ENCODE assay signal across 12 mouse cellular contexts in the genomic region with DNA sequence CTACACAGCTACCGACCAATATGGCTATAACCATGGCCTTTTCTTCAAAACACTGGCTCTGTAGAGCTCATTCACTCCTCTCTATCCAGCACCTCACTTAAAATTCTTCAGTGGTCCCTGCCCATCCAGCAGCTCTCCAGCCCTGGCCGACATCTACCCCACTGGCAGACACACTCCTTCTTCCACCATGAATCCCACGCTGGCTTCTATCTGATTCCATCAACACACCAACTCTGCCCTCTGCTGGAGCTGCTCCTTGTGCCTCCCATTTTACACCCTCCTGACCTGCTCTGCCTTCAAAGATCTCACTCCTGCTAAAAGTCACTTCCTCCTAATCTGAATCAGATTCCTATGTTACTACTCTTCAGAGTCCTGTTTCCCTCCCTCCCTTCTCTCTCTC. TPM values are rescaled to one million over a fixed set of nuclear protein-coding genes. Genes with fewer than 3 reads are reported as not detected.
DNase-seq lines count a peak whose midpoint lies in the region; ATAC-seq and TF ChIP-seq lines count a peak whose summit lies in the region.
"Had no signal": no experiment of that assay in that cellular context is flagged by ENCODE, and none has a peak within 500 bp of the region (broad histone marks: within the 10 kb centered on the region; RNA-seq: fewer than 3 reads in every experiment).

No protein-coding gene starts in this region.

- TF ChIP-seq POLR2A in cerebellum, adult 2 months (IDR thresholded peaks at IDR 0.05; ENCODE audit: borderline replicate concordance, insufficient read depth, low read length): no peak
- no peak for TF ChIP-seq POLR2A in liver, adult 2 months (IDR thresholded peaks at IDR 0.05; ENCODE audit: extremely low read depth, insufficient read depth, low read length)

- no peak for TF ChIP-seq EP300 in heart, postnatal 0 days (IDR thresholded peaks at IDR 0.05; ENCODE audit: low read depth)

- H3K9me3 ChIP-seq in heart, postnatal 0 days (replicated peaks; ENCODE audit: control insufficient read depth, low read length): no peaks in the 10 kb centered on the region
- H3K9me3 ChIP-seq: forebrain, embryonic 15.5 days; midbrain, embryonic 10.5 days had no signal

- peak; percentile 63 for TF ChIP-seq CTCF in cerebellum, adult 2 months (IDR thresholded peaks at IDR 0.05; ENCODE audit: borderline replicate concordance, insufficient read depth, low read depth, low read length)
- peak; percentile 20 for TF ChIP-seq CTCF in heart, postnatal 0 days (IDR thresholded peaks at IDR 0.05; ENCODE audit: low read depth)
- peak; percentile 28 for TF ChIP-seq CTCF in liver, adult 2 months (IDR thresholded peaks at IDR 0.05; ENCODE audit: low read depth, low read length)

- DNase-seq in cerebellum, adult 2 months: peak in 1 of 2 experiments; percentile 40
- DNase-seq in cerebellum, adult 11-12 months: no peak
- DNase-seq in heart, postnatal 0 days (ENCODE audit: low spot score): no peak
- no peak for DNase-seq in heart, adult 18-20 months
- DNase-seq in liver, adult 2 months (ENCODE audit: extremely low read depth, low read depth, low spot score): no peak
- DNase-seq in liver: no peak
- DNase-seq in adipocyte (ENCODE audit: low spot score): peak; percentile 21
- DNase-seq in thymus, postnatal 4 days: no peak
- DNase-seq: lung, embryonic 14.5 days; thymus, postnatal 14 days had no signal

- no peaks in the 10 kb centered on the region for H3K27me3 ChIP-seq in cerebellum, adult 2 months (ENCODE audit: control insufficient read depth, insufficient read depth, low read length)
- no peaks in the 10 kb centered on the region for H3K27me3 ChIP-seq in heart, postnatal 0 days (ENCODE audit: control insufficient read depth, insufficient read depth, low read length)
- H3K27me3 ChIP-seq in liver, adult 2 months (ENCODE audit: control insufficient read depth, insufficient read depth, low read length): no peaks in the 10 kb centered on the region
- H3K27me3 ChIP-seq: forebrain, embryonic 15.5 days had no signal

- H3K36me3 ChIP-seq in heart, postnatal 0 days (replicated peaks; ENCODE audit: control insufficient read depth, insufficient read depth, low read length): peaks cover 78% of the 10 kb centered on the region
- peaks cover 83% of the 10 kb centered on the region for H3K36me3 ChIP-seq in liver, adult 2 months (ENCODE audit: control insufficient read depth, insufficient read depth, low read length)

- H3K4me3 ChIP-seq in cerebellum, adult 2 months (replicated peaks; ENCODE audit: insufficient read depth, low read depth, low read length): no peak overlapping the region
- H3K4me3 ChIP-seq in heart, postnatal 0 days (ENCODE audit: low read depth, low read length): no peak overlapping the region
- no peak overlapping the region for H3K4me3 ChIP-seq in liver, adult 2 months (ENCODE audit: insufficient read depth, low read depth, low read length)
- H3K4me3 ChIP-seq: forebrain, embryonic 15.5 days; midbrain, embryonic 10.5 days had no signal

- no peak overlapping the region for H3K9ac ChIP-seq in heart, postnatal 0 days (replicated peaks; ENCODE audit: low read depth, low read length)
- no peak overlapping the region for H3K9ac ChIP-seq in liver, adult 2 months (ENCODE audit: low read depth, low read length)
- H3K9ac ChIP-seq: forebrain, embryonic 15.5 days; lung, embryonic 14.5 days had no signal

- no peak for ATAC-seq in heart, postnatal 0 days (ENCODE audit: insufficient read depth, low read depth)
- ATAC-seq: forebrain, embryonic 15.5 days had no signal

- H3K27ac ChIP-seq in cerebellum, adult 2 months (ENCODE audit: insufficient read depth, low read length): no peak overlapping the region
- H3K27ac ChIP-seq in heart, postnatal 0 days (ENCODE audit: low read depth): no peak overlapping the region
- H3K27ac ChIP-seq in liver, adult 2 months (replicated peaks; ENCODE audit: insufficient read depth, low read depth, low read length): no peak overlapping the region
- H3K27ac ChIP-seq: forebrain, embryonic 15.5 days; midbrain, embryonic 10.5 days had no signal

- 34% methylated on average over 3 of the region's 3 CpGs for WGBS in cerebellum, adult 2 months
- WGBS in heart, postnatal 0 days: 52% methylated on average over 3 of the region's 3 CpGs
- WGBS in liver, adult 2 months: 94% methylated on average over 3 of the region's 3 CpGs

- H3K4me1 ChIP-seq in cerebellum, adult 2 months (ENCODE audit: control insufficient read depth, insufficient read depth, low read length): no peaks in the 10 kb centered on the region
- H3K4me1 ChIP-seq in heart, postnatal 0 days (ENCODE audit: control insufficient read depth, insufficient read depth): no peaks in the 10 kb centered on the region
- H3K4me1 ChIP-seq in liver, adult 2 months (ENCODE audit: control insufficient read depth, insufficient read depth, low read length): no peaks in the 10 kb centered on the region
- H3K4me1 ChIP-seq: forebrain, embryonic 15.5 days; midbrain, embryonic 10.5 days had no signal

- peaks cover 3% of the 10 kb centered on the region; the same call in 1 of the 2 replicates for H3K79me2 ChIP-seq in liver, adult 2 months (ENCODE audit: control insufficient read depth, insufficient read depth, low read length)

- H3K4me2 ChIP-seq in heart, postnatal 0 days (ENCODE audit: low read depth, low read length): no peak overlapping the region
- H3K4me2 ChIP-seq: forebrain, embryonic 15.5 days; lung, embryonic 14.5 days had no signal

RNA-seq across cellular contexts. Expression of a gene that starts 28.8 kb away (rescaled TPM):
- 139 and 144 TPM in 2 replicates for polyA plus RNA-seq in cerebellum, adult 2 months (2012; rRNA removed)
- total RNA-seq in heart, postnatal 0 days (2014; rRNA removed; ENCODE audit: low replicate concordance): 143 and 148 TPM in 2 replicates
- polyA plus RNA-seq in heart, postnatal 0 days (2015; fragmentation: Nextera tagmentation; extraction: Ambion mirVana): 52.8 and 57.0 TPM in 2 replicates
- total RNA-seq in heart, adult 18-20 months (2021): 100 to 1,000 TPM; 130 to 155 TPM
- total RNA-seq in liver, adult 2 months (2014; rRNA removed): 239 and 281 TPM in 2 replicates
- polyA plus RNA-seq in liver, adult 2 months (2012; rRNA removed): 263 and 284 TPM in 2 replicates

RNA-seq across cellular contexts. Expression of a gene that starts 53.0 kb away (rescaled TPM):
- polyA plus RNA-seq in cerebellum, adult 2 months (2012; rRNA removed): 31.3 and 32.5 TPM in 2 replicates
- total RNA-seq in heart, postnatal 0 days (2014; rRNA removed; ENCODE audit: low replicate concordance): 26.0 and 38.9 TPM in 2 replicates
- polyA plus RNA-seq in heart, postnatal 0 days (2015; fragmentation: Nextera tagmentation; extraction: Ambion mirVana): 56.7 and 61.5 TPM in 2 replicates
- total RNA-seq in heart, adult 18-20 months (2021): 10 to 100 TPM; 23.6 to 24.7 TPM
- 16.7 and 24.0 TPM in 2 replicates for total RNA-seq in liver, adult 2 months (2014; rRNA removed)
- polyA plus RNA-seq in liver, adult 2 months (2012; rRNA removed): 26.9 and 31.4 TPM in 2 replicates

RNA-seq across cellular contexts. Expression of a gene that starts 53.2 kb away (rescaled TPM):
- 44.2 and 46.0 TPM in 2 replicates for polyA plus RNA-seq in cerebellum, adult 2 months (2012; rRNA removed)
- total RNA-seq in heart, postnatal 0 days (2014; rRNA removed; ENCODE audit: low replicate concordance): 12.9 and 19.6 TPM in 2 replicates
- polyA plus RNA-seq in heart, postnatal 0 days (2015; fragmentation: Nextera tagmentation; extraction: Ambion mirVana): 5.4 and 7.1 TPM in 2 replicates
- total RNA-seq in heart, adult 18-20 months (2021): 10 to 100 TPM; 31.0 to 35.5 TPM
- total RNA-seq in liver, adult 2 months (2014; rRNA removed): 7.2 and 8.0 TPM in 2 replicates
- polyA plus RNA-seq in liver, adult 2 months (2012; rRNA removed): 3.3 and 4.1 TPM in 2 replicates
